Mouse (Mus musculus) heart, embryonic 15.5 days (tissue): Measurements from ENCODE around the gene Pcsk7. TPM values are rescaled to one million over a fixed set of nuclear protein-coding genes. Genes with fewer than 3 reads are reported as not detected.

ENCODE experiments used
- microRNA-seq: library from miRNA; unstranded; fragments of <30 nt; microRNA quantifications from one replicate; pipeline ENCODE4, GENCODE M21; 2016
- polyA plus RNA-seq: library from polyadenylated mRNA; unstranded; fragments of >200 nt; fragmentation: Nextera tagmentation; extraction: Ambion mirVana; gene quantifications from 2 replicates; pipeline ENCODE4 v1.2.1, GENCODE M21; 2015

The Pcsk7 gene
- polyA plus RNA-seq, 1 experiment from 2014 or later = 17.0 TPM

Small RNAs within 50 kb of the gene (microRNA-seq; reads per million reads assigned to microRNA genes)
- gene Mir7087 = not detected

Other genes starting within 250 kb of the Pcsk7 start
- gene Cep164, start 77.8 kb upstream of the Pcsk7 start, polyA plus RNA-seq = 12.4 and 16.5 TPM in 2 replicates
- 18.2 and 24.5 TPM in 2 replicates for gene Bace1, start 67.9 kb upstream of the Pcsk7 start, polyA plus RNA-seq
- 40.3 and 43.3 TPM in 2 replicates for gene Rnf214, start 414 bp downstream of the Pcsk7 start, polyA plus RNA-seq
- gene Tagln, start 29.6 kb downstream of the Pcsk7 start, polyA plus RNA-seq = 90.8 and 117 TPM in 2 replicates
- gene Sidt2, start 48.8 kb downstream of the Pcsk7 start, polyA plus RNA-seq = 31.4 and 41.7 TPM in 2 replicates
- gene Pafah1b2, start 106.2 kb downstream of the Pcsk7 start, polyA plus RNA-seq = 105 and 124 TPM in 2 replicates
- gene Sik3, start 106.3 kb downstream of the Pcsk7 start, polyA plus RNA-seq = 11.7 and 14.4 TPM in 2 replicates